8 mouse cellular contexts compared by ENCODE assay signal in genomic region chr14:104813977-104814584, GRCm38 (mm10).
DNase-seq lines count a peak whose midpoint lies in the region; ATAC-seq and TF ChIP-seq lines count a peak whose summit lies in the region.

No protein-coding gene starts in this region.

- no peak overlapping the region for H3K9ac ChIP-seq in heart, postnatal 0 days (replicated peaks; ENCODE audit: low read depth, low read length)
- no peak overlapping the region for H3K9ac ChIP-seq in midbrain, embryonic 11.5 days (ENCODE audit: low read length)

- no peak overlapping the region for H3K27ac ChIP-seq in heart, postnatal 0 days (ENCODE audit: low read depth)
- H3K27ac ChIP-seq in midbrain, embryonic 11.5 days (ENCODE audit: low read depth, low read length) = no peak overlapping the region
- H3K27ac ChIP-seq in spleen, adult 2 months (ENCODE audit: insufficient read depth, low read length) = no peak overlapping the region

- TF ChIP-seq EP300 in heart, postnatal 0 days (IDR thresholded peaks at IDR 0.05; ENCODE audit: low read depth) = no peak

- H3K27me3 ChIP-seq in heart, postnatal 0 days (ENCODE audit: control insufficient read depth, insufficient read depth, low read length) = no peaks in the 10 kb centered on the region
- H3K27me3 ChIP-seq in midbrain, embryonic 11.5 days (ENCODE audit: control insufficient read depth, insufficient read depth, low read length) = no peaks in the 10 kb centered on the region
- H3K27me3 ChIP-seq in spleen, adult 2 months (ENCODE audit: control insufficient read depth, insufficient read depth, low read length) = no peaks in the 10 kb centered on the region

- H3K36me3 ChIP-seq in heart, postnatal 0 days (replicated peaks; ENCODE audit: control insufficient read depth, insufficient read depth, low read length) = no peaks in the 10 kb centered on the region
- no peaks in the 10 kb centered on the region for H3K36me3 ChIP-seq in midbrain, embryonic 11.5 days (ENCODE audit: control insufficient read depth, insufficient read depth, low read length)
- no peaks in the 10 kb centered on the region for H3K36me3 ChIP-seq in spleen, adult 2 months (ENCODE audit: control insufficient read depth, insufficient read depth, low read length)

- H3K4me1 ChIP-seq in heart, postnatal 0 days (ENCODE audit: control insufficient read depth, insufficient read depth) = no peaks in the 10 kb centered on the region
- H3K4me1 ChIP-seq in midbrain, embryonic 11.5 days (ENCODE audit: control insufficient read depth, insufficient read depth, low read length) = no peaks in the 10 kb centered on the region
- H3K4me1 ChIP-seq in spleen, adult 2 months (ENCODE audit: control insufficient read depth, insufficient read depth, insufficient read length) = no peaks in the 10 kb centered on the region

- peak; percentile 80 for TF ChIP-seq CTCF in heart, postnatal 0 days (IDR thresholded peaks at IDR 0.05; ENCODE audit: low read depth)
- TF ChIP-seq CTCF in spleen, adult 2 months (IDR thresholded peaks at IDR 0.05; ENCODE audit: extremely low read depth, insufficient read depth, insufficient read length, insufficient replicate concordance) = peak; percentile 12; the same call in 1 of the 2 replicates

- no peak overlapping the region for H3K4me2 ChIP-seq in heart, postnatal 0 days (ENCODE audit: low read depth, low read length)
- H3K4me2 ChIP-seq in midbrain, embryonic 11.5 days = no peak overlapping the region

- DNase-seq in gastrocnemius, adult 18-20 months (ENCODE audit: low spot score) = peak; percentile 58
- DNase-seq in gastrocnemius, postnatal 25 days = no peak
- peak; percentile 18 for DNase-seq in adrenal gland, adult 8-10 months
- DNase-seq in embryo, embryonic 11 days = peak; percentile 86
- DNase-seq in heart, postnatal 0 days (ENCODE audit: low spot score) = peak; percentile 66
- peak; percentile 77 to 90 for DNase-seq in left cerebral cortex, adult 18-20 months (ENCODE audit: low spot score in 2 of 2)
- DNase-seq in midbrain, embryonic 11.5 days (ENCODE audit: low spot score, missing footprints) = peak; percentile 97
- peak in 1 of 2 experiments; percentile 23 for DNase-seq in spleen, adult 2 months (ENCODE audit: low read depth in 1 of 2, low spot score in 2 of 2)

- no peaks in the 10 kb centered on the region for H3K9me3 ChIP-seq in heart, postnatal 0 days (replicated peaks; ENCODE audit: control insufficient read depth, low read length)
- H3K9me3 ChIP-seq in midbrain, embryonic 11.5 days (ENCODE audit: control insufficient read depth, low read length) = no peaks in the 10 kb centered on the region

- no peak for ATAC-seq in heart, postnatal 0 days (ENCODE audit: insufficient read depth, low read depth)
- ATAC-seq in midbrain, embryonic 11.5 days (ENCODE audit: low FRiP score) = peak; percentile 69

- H3K4me3 ChIP-seq in heart, postnatal 0 days (ENCODE audit: low read depth, low read length) = no peak overlapping the region
- no peak overlapping the region for H3K4me3 ChIP-seq in midbrain, embryonic 11.5 days (ENCODE audit: low read depth, low read length)
- no peak overlapping the region for H3K4me3 ChIP-seq in spleen, adult 2 months (ENCODE audit: extremely low read depth, insufficient read depth, insufficient read length)

- 29% methylated on average over 10 of the region's 10 CpGs for WGBS in heart, postnatal 0 days
- WGBS in midbrain, embryonic 11.5 days = 31% methylated on average over 10 of the region's 10 CpGs
- WGBS in spleen, adult 2 months = 34% methylated on average over 10 of the region's 10 CpGs

- no peak for TF ChIP-seq POLR2A in spleen, adult 2 months (IDR thresholded peaks at IDR 0.05; ENCODE audit: low read depth, low read length)
